Mouse (Mus musculus): ENCODE measurements around the gene Stx8. TPM values are rescaled to one million over a fixed set of nuclear protein-coding genes. Genes with fewer than 3 reads are reported as not detected.
A peak's percentile ranks its signal among the peaks of the same experiment; 100 is the strongest.

The Stx8 gene
- polyA plus RNA-seq, 1 experiment = 43.9 TPM

GRCm38 (mm10) chr11:68049261-68050165, 83.5 kb downstream of the Stx8 start:
- Histone ChIP-seq H3K4me3 (ENCODE audit: insufficient read depth, low read length) (no peak overlapping the region), H3K27ac (ENCODE audit: insufficient read depth, low read length) (no peak overlapping the region), H3K4me1 (ENCODE audit: control insufficient read depth, insufficient read depth, low read length) (peaks cover 2% of the 10 kb centered on the region; the same call in 1 of the 2 replicates)
- TF ChIP-seq CTCF (IDR thresholded peaks at IDR 0.05; ENCODE audit: borderline replicate concordance, insufficient read depth, low read length) (no peak), POLR2A (IDR thresholded peaks at IDR 0.05; ENCODE audit: low read depth, low read length) (no peak)

GRCm38 (mm10) chr11:68050725-68051124, 84.7 kb downstream of the Stx8 start:
- TF ChIP-seq POLR2A (IDR thresholded peaks at IDR 0.05; ENCODE audit: low read depth, low read length) = no peak
- TF ChIP-seq CTCF (IDR thresholded peaks at IDR 0.05; ENCODE audit: borderline replicate concordance, insufficient read depth, low read length) = no peak

GRCm38 (mm10) chr11:68051305-68051704, 85.3 kb downstream of the Stx8 start:
- Histone ChIP-seq H3K4me3 (ENCODE audit: insufficient read depth, low read length) (no peak overlapping the region), H3K4me1 (ENCODE audit: control insufficient read depth, insufficient read depth, low read length) (no peaks in the 10 kb centered on the region), H3K27ac (ENCODE audit: insufficient read depth, low read length) (no peak overlapping the region)
- TF ChIP-seq CTCF (IDR thresholded peaks at IDR 0.05; ENCODE audit: borderline replicate concordance, insufficient read depth, low read length) (no peak), POLR2A (IDR thresholded peaks at IDR 0.05; ENCODE audit: low read depth, low read length) (no peak)

More at GRCm38 (mm10) chr11:68050725-68051124, 84.7 kb downstream of the Stx8 start:
- H3K27ac ChIP-seq (ENCODE audit: insufficient read depth, low read length) = no peak overlapping the region
- no peak overlapping the region for H3K4me3 ChIP-seq (ENCODE audit: insufficient read depth, low read length)
- H3K4me1 ChIP-seq (ENCODE audit: control insufficient read depth, insufficient read depth, low read length) = no peaks in the 10 kb centered on the region

DNA sequence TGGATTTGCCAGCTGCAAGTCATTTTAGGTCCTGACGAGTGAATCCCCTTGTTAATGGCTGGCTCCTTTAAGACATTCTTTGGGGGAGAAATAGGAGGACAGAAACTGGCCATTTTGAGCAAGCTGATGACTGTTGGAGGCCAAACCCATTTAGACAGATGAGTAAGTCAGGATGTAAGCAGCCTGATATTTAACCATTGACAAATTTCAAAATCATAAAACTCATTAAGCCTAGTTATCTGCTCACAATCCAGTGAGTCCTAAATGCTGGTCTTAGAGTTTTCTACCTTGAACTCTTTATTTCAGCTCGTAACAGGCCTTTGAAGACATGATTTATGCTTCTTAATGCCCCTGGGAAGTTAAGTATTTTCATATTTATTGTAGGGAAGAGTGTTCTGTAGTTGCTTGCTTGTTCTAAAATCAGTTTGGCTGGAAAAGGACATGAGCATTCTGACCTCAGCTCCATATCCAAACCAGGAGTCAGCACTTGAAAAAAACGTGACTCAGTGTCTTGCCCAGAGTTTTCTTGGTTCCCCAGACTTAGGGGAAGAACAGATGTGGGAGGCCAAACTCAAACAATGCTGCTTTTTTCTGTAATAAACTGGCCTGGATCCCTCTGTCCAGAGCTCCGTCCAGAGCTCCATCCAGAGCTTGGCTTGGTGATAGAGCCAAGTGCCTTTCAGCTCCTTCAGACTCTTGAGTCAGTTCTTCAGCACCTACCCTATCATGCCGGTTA, 92.6 kb downstream of the Stx8 start:
- H3K4me3 ChIP-seq (ENCODE audit: insufficient read depth, low read length) = no peak overlapping the region
- 0 out of 2 replicates have a peak, but pooled peaks cover 7% of the 10 kb centered on the region for H3K4me1 ChIP-seq (ENCODE audit: control insufficient read depth, insufficient read depth, low read length)
- no peak for TF ChIP-seq POLR2A (IDR thresholded peaks at IDR 0.05; ENCODE audit: low read depth, low read length)
- no peak for TF ChIP-seq CTCF (IDR thresholded peaks at IDR 0.05; ENCODE audit: borderline replicate concordance, insufficient read depth, low read length)

GRCm38 (mm10) chr11:68060651-68061050, 94.7 kb downstream of the Stx8 start:
- no peak for TF ChIP-seq POLR2A (IDR thresholded peaks at IDR 0.05; ENCODE audit: low read depth, low read length)
- no peak for TF ChIP-seq CTCF (IDR thresholded peaks at IDR 0.05; ENCODE audit: borderline replicate concordance, insufficient read depth, low read length)
- 0 out of 2 replicates have a peak, but pooled peaks cover 7% of the 10 kb centered on the region for H3K4me1 ChIP-seq (ENCODE audit: control insufficient read depth, insufficient read depth, low read length)
- H3K4me3 ChIP-seq (ENCODE audit: insufficient read depth, low read length) = no peak overlapping the region
- no peak overlapping the region for H3K27ac ChIP-seq (ENCODE audit: insufficient read depth, low read length)

More for the DNA sequence above, 92.6 kb downstream of the Stx8 start:
- peak overlapping the region; percentile 36; the same call in 1 of the 2 replicates for H3K27ac ChIP-seq (ENCODE audit: insufficient read depth, low read length)

- Histone ChIP-seq H3K4me3 (ENCODE audit: insufficient read depth, low read length) (no peak overlapping the region), H3K27ac (ENCODE audit: insufficient read depth, low read length) (no peak overlapping the region), H3K4me1 (ENCODE audit: control insufficient read depth, insufficient read depth, low read length) (0 out of 2 replicates have a peak, but pooled peaks cover 7% of the 10 kb centered on the region)
- TF ChIP-seq CTCF (IDR thresholded peaks at IDR 0.05; ENCODE audit: borderline replicate concordance, insufficient read depth, low read length) (no peak), POLR2A (IDR thresholded peaks at IDR 0.05; ENCODE audit: low read depth, low read length) (no peak)
These were observed 96.1 kb downstream of the Stx8 start for GRCm38 (mm10) chr11:68062116-68062515.

GRCm38 (mm10) chr11:68067806-68068205, 101.8 kb downstream of the Stx8 start:
- H3K27ac ChIP-seq (ENCODE audit: insufficient read depth, low read length) = no peak overlapping the region

DNA sequence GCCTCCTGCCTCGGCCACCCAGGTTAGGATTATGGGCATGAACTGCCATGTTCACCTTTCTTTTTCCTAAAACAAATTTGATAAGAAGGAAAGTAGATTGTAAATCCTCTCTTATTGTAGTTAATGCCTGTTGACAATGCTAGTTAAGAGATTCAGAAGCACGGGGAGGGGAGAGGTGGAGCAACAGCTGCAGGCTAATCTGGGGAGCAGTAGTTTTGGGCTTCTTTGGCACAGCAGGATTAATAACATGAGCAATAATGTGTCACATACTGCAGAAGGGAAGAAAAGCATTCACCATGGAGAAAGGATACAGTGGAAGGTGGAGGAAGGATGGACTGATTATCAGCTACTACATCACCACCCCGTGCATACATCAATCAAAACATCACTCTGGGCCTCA, 104.1 kb downstream of the Stx8 start:
- no peak for TF ChIP-seq POLR2A (IDR thresholded peaks at IDR 0.05; ENCODE audit: low read depth, low read length)
- TF ChIP-seq CTCF (IDR thresholded peaks at IDR 0.05; ENCODE audit: borderline replicate concordance, insufficient read depth, low read length) = no peak
- Histone ChIP-seq H3K27ac (ENCODE audit: insufficient read depth, low read length) (no peak overlapping the region), H3K4me1 (ENCODE audit: control insufficient read depth, insufficient read depth, low read length) (peaks cover 18% of the 10 kb centered on the region), H3K4me3 (ENCODE audit: insufficient read depth, low read length) (no peak overlapping the region)

More at GRCm38 (mm10) chr11:68067806-68068205, 101.8 kb downstream of the Stx8 start:
- TF ChIP-seq CTCF (IDR thresholded peaks at IDR 0.05; ENCODE audit: borderline replicate concordance, insufficient read depth, low read length) (no peak), POLR2A (IDR thresholded peaks at IDR 0.05; ENCODE audit: low read depth, low read length) (no peak)
- H3K4me3 ChIP-seq (ENCODE audit: insufficient read depth, low read length) = no peak overlapping the region
- peaks cover 5% of the 10 kb centered on the region for H3K4me1 ChIP-seq (ENCODE audit: control insufficient read depth, insufficient read depth, low read length)

- Histone ChIP-seq H3K27ac (ENCODE audit: insufficient read depth, low read length) (0 out of 2 replicates have a peak overlapping the region, but pooled peaks have one; percentile 30), H3K4me3 (ENCODE audit: insufficient read depth, low read length) (no peak overlapping the region), H3K4me1 (ENCODE audit: control insufficient read depth, insufficient read depth, low read length) (peaks cover 18% of the 10 kb centered on the region)
- no peak for TF ChIP-seq CTCF (IDR thresholded peaks at IDR 0.05; ENCODE audit: borderline replicate concordance, insufficient read depth, low read length)
- TF ChIP-seq POLR2A (IDR thresholded peaks at IDR 0.05; ENCODE audit: low read depth, low read length) = no peak
These were observed 105.8 kb downstream of the Stx8 start for GRCm38 (mm10) chr11:68071836-68072235.
